Mouse (Mus musculus) olfactory bulb, adult 2 months (tissue): ENCODE data around the gene Mok. TPM values are rescaled to one million over a fixed set of nuclear protein-coding genes. Genes with fewer than 3 reads are reported as not detected.
A peak's percentile ranks its signal among the peaks of the same experiment; 100 is the strongest.

Experiments
- H3K27ac ChIP-seq: fragments of 200-500 bp; 2 replicates; pipeline ENCODE4 v1.5.1; 2012; ENCODE audit warnings: low read depth, low read length; ENCODE audit not compliant: insufficient read depth
- H3K4me1 ChIP-seq: fragments of 200-500 bp; 2 replicates; pipeline ENCODE4 v1.6.1; 2012; ENCODE audit warnings: low read length; ENCODE audit not compliant: control insufficient read depth, insufficient read depth
- H3K4me3 ChIP-seq: fragments of 200-500 bp; 2 replicates; pipeline ENCODE4 v1.5.1; 2012; ENCODE audit warnings: mild to moderate bottlenecking, low read depth, low read length, moderate library complexity; ENCODE audit not compliant: insufficient read depth
- CTCF ChIP-seq: fragments of 200-500 bp; IDR thresholded peaks from 2 replicates; pipeline ENCODE4 v1.5.1; 2012; ENCODE audit warnings: low read depth, mild to moderate bottlenecking, low read length, moderate library complexity; ENCODE audit not compliant: insufficient read depth
- POLR2A ChIP-seq: fragments of 200-500 bp; IDR thresholded peaks from 2 replicates; pipeline ENCODE4 v1.6.1; 2012; ENCODE audit warnings: mild to moderate bottlenecking, low read depth, low read length, moderate library complexity; ENCODE audit not compliant: insufficient read depth
- WGBS: fragments of 180-500 bp; shearing (Covaris S2); methylation state at CpG from one replicate; pipeline ENCODE4 v1.1.7; 2018; 5-methylcytosine and 5-hydroxymethylcytosine counted together
- polyA plus RNA-seq: library from polyadenylated mRNA; stranded (reverse); fragments of >200 nt; gene quantifications from 2 replicates; pipeline ENCODE4 v1.2.4, GENCODE M21; 2012; ENCODE audit warnings: low replicate concordance; ENCODE audit not compliant: missing spikeins, insufficient read depth, insufficient read length

Gene Mok
- polyA plus RNA-seq, 1 experiment = not detected

DNA sequence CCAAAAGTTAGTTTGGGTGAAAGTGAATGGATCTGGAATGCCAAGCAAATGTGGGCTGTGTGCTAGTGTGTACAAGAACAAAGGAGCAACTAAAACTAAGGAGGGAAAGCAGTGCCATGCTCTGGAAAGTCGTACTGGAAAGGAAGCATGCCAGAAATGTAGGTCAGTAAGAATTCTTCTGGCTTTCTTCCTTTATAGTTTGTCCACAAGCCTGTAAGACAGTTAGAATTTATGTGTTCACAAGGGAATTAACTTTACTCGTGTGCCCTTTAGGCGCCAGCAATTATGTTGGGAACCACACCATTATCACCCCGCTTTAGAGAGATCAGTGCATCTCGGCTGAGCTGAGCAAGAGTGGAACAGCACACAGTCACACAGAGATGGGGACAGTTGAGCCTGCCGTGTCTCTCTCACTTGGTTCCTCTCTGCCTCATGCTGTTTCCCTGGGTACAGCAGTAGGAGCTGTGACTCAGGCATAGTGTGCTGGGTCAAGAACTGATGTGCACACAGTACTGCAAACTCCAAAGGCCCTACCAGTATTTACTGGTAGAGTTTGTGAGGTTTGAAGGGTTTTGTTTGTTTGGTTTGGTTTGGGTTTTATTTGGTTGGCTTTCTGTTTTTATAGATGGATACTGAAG is 71.0 kb downstream of the Mok start:
- no peak overlapping the region for H3K4me3 ChIP-seq
- WGBS = 14% methylated on average over 6 of the region's 6 CpGs
- peaks cover 16% of the 10 kb centered on the region for H3K4me1 ChIP-seq
- peak overlapping the region; percentile 73 for H3K27ac ChIP-seq
- TF ChIP-seq POLR2A = no peak
- TF ChIP-seq CTCF = no peak

DNA sequence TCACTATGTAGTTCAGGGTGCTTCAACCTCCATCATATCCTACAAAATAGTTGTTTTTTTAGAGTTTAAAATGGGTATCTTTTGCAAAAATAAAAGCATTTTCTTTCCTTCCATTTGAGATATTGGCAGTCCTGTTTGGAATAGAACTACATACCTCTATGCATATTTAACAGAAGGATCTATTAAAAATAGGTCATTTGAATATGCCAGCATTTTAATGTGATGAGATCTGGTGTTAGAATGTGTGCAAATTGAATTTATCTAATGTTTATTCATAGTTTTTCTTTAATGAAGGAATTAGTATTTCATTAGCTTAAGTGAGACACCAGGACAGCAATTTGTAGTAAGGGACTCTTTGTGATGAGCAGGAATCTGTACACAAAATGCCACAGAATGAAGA is 72.2 kb downstream of the Mok start:
- TF ChIP-seq CTCF (no peak), POLR2A (no peak)
- no peak overlapping the region for H3K4me3 ChIP-seq
- peaks cover 16% of the 10 kb centered on the region for H3K4me1 ChIP-seq
- H3K27ac ChIP-seq = no peak overlapping the region

DNA sequence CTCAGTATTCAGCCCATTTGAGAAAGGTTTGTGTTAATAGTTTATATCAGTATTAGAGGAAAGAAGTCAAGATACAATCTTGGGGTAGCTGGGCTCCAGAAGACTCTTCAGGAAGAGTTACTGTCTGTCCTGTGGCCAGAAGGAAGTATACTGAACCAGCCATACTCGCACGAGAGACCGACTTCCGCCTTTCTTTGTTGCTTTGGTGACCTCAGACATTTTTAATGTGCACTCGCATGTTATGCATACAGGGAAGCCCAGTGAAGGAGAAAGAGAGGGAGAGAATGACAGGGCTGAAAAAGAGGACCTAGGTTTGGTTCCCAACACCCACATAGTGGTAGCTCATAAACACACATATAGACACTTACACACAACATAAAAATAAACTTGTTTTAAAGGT is 76.2 kb downstream of the Mok start:
- H3K27ac ChIP-seq = no peak overlapping the region
- peaks cover 5% of the 10 kb centered on the region for H3K4me1 ChIP-seq
- WGBS = 92% methylated on average over 5 of the region's 5 CpGs
- TF ChIP-seq CTCF (no peak), POLR2A (no peak)
- no peak overlapping the region for H3K4me3 ChIP-seq

DNA sequence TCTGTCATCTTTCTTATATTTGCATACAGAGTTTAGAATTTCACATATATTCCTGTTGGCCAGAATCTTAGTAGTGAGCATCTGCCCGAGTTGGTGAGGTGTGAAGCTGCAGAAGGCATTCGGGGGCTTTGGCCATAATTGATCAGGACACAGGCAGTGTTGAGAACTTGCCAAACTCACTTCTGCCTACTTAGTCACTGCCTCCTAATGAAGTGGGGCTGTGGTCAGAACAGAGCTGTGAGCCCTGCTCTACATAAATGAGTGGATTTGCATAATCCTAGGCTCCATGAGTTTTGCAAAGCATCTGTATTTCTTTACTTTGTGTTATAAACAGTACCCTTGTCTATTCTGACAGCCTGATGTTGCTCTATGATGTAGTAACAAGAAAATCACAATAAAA is 78.4 kb downstream of the Mok start:
- no peak overlapping the region for H3K4me3 ChIP-seq
- H3K4me1 ChIP-seq = no peaks in the 10 kb centered on the region
- TF ChIP-seq CTCF (no peak), POLR2A (no peak)
- WGBS = 28% methylated on average over 2 of the region's 2 CpGs
- H3K27ac ChIP-seq = no peak overlapping the region

DNA sequence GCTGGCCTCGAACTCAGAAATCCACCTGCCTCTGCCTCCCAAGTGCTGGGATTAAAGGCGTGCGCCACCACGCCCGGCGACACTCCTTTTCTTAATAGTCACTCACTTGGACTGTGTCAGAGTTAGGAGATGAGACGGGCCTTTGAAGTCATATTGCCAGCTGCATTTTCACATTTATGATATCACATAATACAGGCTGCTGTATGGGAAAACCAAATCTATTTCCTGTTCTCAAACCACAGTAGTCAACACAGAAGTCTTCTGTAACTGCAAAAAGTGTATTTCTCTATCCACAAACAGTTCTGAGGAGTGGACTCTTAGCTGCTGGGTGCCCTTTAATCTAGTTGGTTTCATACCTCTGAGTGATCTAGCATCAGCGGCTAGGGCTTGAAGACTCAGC is 81.8 kb downstream of the Mok start:
- TF ChIP-seq POLR2A = no peak
- no peak overlapping the region for H3K27ac ChIP-seq
- no peaks in the 10 kb centered on the region for H3K4me1 ChIP-seq
- H3K4me3 ChIP-seq = no peak overlapping the region
- WGBS = 98% methylated on average over 8 of the region's 8 CpGs

Other genes starting within 250 kb of the Mok start
- 228 and 373 TPM in 2 replicates for gene Dync1h1, start 239.5 kb downstream of the Mok start, polyA plus RNA-seq
- gene 1700001K19Rik, start 158.3 kb downstream of the Mok start, polyA plus RNA-seq = not detected in 2 replicates
- 553 and 836 TPM in 2 replicates for gene Hsp90aa1, start 138.2 kb downstream of the Mok start, polyA plus RNA-seq
- not detected in 2 replicates for gene Wdr20, start 103.0 kb downstream of the Mok start, polyA plus RNA-seq
- gene Zfp839, start 9.3 kb upstream of the Mok start, polyA plus RNA-seq = not detected in 2 replicates
- gene Cinp, start 48.2 kb upstream of the Mok start, polyA plus RNA-seq = not detected in 2 replicates
- not detected in 2 replicates for gene Tecpr2, start 48.3 kb upstream of the Mok start, polyA plus RNA-seq
- gene Ankrd9, start 138.1 kb upstream of the Mok start, polyA plus RNA-seq = not detected in 2 replicates
- gene Rcor1, start 198.4 kb upstream of the Mok start, polyA plus RNA-seq = not detected in 2 replicates